Mouse (Mus musculus) cerebellum, adult 2 months (tissue): Measurements from ENCODE around the gene Prl7c1.

Experiments
- CTCF ChIP-seq: fragments of 200-500 bp; IDR thresholded peaks from 2 replicates; pipeline ENCODE4 v1.5.1; 2011; ENCODE audit warnings: low read depth, mild to moderate bottlenecking, control low read depth, low read length, moderate library complexity, borderline replicate concordance; ENCODE audit not compliant: insufficient read depth
- POLR2A ChIP-seq: fragments of 200-500 bp; IDR thresholded peaks from 2 replicates; pipeline ENCODE4 v1.6.1; 2011; ENCODE audit warnings: low read length, control low read depth, borderline replicate concordance; ENCODE audit not compliant: insufficient read depth

GRCm38 (mm10) chr13:27799303-27799702 lies 18.7 kb upstream of the Prl7c1 start:
- TF ChIP-seq CTCF (no peak), POLR2A (no peak)
